Mouse (Mus musculus): ENCODE measurements around the gene Synj2bp. TPM values are rescaled to one million over a fixed set of nuclear protein-coding genes. Genes with fewer than 3 reads are reported as not detected.
A peak's percentile ranks its signal among the peaks of the same experiment; 100 is the strongest.
"Not testable (repeated sequence)": the region's sequence is repeated elsewhere in the genome, so short reads cannot be mapped to it uniquely, and the experiment has no call there.

Synj2bp gene
- total RNA-seq (2021), result 10 to 100 TPM; 28.1 to 33.2 TPM

DNA sequence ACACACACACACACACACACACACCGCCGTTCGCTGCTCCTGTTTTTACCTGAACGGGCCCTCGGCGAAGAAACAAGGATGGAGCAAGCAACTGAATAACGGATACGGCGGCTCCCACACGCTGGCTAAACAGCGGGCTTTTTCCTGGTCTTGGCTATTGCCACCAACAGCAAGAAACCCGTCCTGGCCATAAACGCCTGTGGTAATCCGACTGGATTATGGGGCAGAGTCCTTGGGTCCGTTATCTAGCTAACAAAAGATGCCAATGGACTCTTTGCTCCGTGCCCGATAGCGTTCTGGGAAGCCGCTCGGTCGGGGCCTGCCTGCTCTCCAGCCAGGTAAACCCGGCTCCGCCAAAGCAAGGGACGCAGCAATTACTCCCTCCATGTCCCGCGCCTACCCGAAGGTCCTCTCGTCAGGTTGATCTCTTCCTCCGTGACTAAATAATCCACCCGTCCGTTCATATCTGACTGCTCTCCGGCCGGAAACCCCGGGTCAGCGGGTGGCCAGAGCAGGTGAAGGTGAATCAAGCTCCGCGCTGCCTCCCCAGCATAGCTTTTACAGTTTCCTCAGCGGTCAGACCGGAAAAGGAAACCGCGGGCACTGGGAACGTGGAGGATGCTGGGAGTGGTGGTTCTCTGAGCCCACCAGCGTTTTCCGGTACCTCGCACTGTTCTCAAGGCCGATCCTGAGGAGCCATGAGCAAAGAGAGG, at the start of gene Synj2bp, which contains the start of gene Gm20498:
Gene Synj2bp, minus strand, starts transcription at position 596 of the 713 bp plus-strand sequence.
Gene Gm20498, minus strand, starts transcription at position 590 of the 713 bp plus-strand sequence.
- DNase-seq, result peak; percentile 85 to 87

DNA sequence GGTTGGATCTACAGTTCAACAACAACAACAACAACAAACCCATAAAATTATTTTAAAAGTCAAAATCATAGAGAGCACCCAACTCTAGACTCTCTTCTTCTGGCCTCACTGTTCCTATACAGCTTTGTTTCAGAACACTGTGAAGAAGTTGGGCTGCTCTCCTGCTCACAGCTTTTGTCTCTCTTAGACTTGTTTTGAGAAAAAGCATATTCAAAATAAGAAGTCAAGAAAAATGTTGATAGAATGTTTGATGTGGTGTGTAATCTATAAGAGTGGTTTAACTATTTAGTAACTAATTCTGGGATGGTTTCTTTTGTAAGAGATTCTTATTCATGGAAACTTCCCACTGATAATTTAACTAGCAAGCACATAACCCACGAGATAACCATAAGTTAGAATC, 35.7 kb upstream of the Synj2bp start, which contains the start of gene Adam21:
Gene Adam21, minus strand, starts transcription at position 101 of the 400 bp plus-strand sequence.
- no peak for DNase-seq

DNA sequence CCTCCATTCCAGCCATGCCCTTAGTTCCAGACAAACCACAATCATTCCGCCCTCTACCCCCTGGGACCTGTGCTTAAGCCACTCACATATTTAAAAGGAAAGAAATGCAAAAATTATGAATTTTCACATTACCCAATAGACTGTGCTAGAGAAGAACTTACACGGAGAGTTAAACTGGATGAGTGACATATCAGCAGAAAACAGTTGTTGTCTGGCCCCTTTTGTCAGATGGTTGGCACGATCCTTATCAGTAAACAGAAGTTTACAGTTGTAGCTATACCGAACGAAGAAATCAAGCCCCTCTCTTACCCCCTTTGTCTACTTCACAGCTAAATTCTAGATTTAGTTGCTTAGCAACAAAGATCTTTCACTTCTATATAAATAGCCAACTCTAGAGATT, 35.2 kb upstream of the Synj2bp start:
- no peak for DNase-seq

DNA sequence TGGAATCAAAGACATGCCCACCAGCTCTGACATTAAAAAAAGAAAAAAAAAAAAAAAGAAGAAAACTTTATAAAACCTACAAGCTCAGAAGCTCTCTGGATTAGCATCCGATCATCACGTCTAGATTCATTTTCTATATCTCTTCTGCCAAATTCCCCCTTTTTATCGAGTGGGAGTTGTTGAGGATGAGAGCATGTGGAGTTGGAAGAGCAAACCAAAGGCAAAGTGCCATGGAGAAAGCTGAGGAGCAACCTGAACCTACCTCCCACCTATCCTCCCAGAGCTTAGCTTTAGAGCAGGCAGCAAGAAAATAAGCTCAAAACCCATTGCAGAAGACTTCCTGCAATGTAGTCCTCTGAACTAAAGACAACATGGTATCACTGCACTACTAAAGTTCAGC, 31.5 kb upstream of the Synj2bp start:
- DNase-seq, result no peak

DNA sequence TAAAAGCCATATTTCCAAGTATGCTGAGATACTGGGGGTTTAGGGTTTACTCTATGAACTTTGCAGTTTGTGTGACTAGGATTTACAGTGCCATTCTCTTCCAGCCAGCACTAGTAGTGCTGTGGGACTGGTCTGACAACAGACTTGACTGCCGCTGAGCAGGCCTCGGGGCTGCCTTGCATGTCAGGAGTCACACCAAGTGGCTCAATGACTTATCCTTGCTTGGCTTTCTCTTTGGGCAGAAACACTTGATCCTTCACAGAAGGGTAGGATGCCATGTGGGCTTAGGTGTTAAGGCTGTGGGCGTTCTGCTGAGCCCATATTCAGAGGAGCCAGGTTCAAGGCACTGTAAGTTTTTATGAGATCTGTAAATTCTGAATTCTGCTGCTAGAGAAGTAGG, 16.6 kb upstream of the Synj2bp start:
- no peak for DNase-seq

DNA sequence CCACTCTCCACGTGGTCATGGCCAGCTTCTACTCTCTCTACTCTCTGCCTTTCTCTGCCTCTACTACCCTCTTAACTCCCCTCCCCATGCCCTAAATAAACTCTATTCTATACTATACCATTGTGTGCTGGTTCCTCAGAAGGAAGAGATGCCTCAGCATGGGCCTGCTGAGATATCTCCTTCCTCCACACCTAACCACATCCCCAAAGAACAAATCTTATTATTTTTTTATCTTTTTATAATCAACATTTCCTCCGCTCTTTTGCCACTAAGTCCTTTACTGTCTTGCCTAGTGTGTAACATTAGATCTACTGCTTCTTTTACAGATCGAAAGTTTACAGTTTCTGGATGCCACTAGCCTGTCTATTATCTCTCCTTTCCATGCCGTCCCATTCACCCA, 14.5 kb upstream of the Synj2bp start:
- no peak for DNase-seq

DNA sequence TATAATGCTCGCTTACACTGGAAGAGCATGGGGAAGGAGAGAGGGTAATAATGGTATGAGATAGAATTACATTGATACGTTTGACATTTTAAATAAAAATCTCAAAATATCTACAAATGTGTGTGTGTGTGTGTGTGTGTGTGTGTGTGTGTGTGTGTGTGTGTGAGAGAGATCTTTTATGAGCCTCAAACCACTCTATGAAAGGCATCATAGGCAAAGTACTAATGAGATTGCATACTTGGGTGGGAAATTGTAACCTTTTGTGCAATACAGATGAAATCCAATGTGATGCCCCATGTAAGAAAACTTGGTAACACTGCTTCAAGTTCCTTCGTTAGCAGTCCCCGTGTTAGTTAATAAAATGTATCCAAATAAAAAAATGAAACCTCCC, 313 bp upstream of the Synj2bp start:
- no peak for DNase-seq

DNA sequence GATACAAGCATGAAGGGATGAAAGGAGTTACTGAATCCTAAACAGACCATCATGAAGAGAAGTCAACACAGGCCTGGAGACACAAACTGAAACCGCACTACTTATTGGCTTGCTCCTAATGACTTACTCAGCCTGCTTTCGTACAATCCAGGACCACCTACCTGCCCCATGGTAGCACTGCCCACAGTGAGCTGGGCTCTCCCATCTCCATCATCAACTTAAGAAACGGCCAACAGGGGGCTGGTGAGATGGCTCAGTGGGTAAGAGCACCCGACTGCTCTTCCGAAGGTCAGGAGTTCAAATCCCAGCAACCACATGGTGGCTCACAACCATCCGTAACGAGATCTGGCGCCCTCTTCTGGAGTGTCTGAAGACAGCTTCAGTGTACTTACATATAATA, 2.1 kb downstream of the Synj2bp start:
- DNase-seq, result not testable (repeated sequence)

DNA sequence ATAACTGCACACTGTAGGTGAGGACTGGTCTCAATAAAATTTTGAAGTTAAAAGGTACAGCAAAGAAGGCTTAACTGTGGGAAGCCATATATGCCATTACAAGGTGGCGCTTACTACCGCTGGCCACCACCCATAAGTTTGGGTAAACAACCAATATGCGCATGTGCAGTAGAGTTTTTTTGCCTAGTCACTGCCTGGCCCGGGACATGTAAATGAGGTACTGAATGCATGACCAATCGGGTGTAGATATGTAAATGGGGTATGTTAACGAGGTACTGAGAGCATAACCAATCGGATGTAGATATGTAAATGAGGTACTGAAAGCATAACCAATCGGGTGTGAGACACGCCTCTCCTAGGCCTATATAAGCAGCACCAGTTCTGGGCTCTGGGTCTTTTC, 35.8 kb downstream of the Synj2bp start:
- DNase-seq, result not testable (repeated sequence)

DNA sequence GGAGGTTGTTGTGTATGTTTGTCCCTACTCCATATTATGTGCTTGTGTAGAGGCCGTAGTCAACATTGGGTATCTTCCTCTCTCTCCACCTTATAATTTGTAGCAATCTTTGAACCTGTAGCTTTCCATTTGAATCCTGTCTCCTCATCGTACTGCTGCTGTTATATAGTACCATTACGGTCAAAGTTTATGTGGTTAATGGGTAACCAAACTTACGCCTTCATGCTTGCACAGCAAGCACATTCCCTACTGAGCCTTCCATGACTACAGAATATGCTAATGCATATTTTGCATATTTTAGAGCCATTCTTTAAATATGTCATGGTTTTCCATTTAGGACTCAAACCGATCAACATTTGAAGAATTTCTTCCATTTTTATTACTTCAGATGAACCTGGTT, 42.2 kb downstream of the Synj2bp start:
- no peak for DNase-seq

DNA sequence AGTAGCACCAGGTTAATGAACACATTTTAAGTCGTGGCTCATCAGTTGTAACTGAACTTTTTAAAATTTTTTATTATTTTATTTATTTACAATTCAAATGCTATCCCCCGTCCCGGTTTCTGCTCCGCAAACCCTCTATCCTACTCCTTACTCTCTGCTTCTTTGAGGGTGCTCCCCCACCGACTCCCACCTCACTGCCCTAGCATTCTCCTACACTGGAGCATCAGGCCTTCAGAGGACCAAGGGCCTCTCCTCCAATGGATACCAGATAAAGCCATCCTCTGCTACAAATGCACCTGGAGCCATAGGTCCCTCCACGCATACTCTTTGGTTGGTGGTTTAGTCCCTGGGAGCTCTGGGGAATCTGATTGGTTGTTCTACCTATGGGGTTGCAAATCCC, 47.4 kb downstream of the Synj2bp start:
- peak; percentile 10 to 12 for DNase-seq

DNA sequence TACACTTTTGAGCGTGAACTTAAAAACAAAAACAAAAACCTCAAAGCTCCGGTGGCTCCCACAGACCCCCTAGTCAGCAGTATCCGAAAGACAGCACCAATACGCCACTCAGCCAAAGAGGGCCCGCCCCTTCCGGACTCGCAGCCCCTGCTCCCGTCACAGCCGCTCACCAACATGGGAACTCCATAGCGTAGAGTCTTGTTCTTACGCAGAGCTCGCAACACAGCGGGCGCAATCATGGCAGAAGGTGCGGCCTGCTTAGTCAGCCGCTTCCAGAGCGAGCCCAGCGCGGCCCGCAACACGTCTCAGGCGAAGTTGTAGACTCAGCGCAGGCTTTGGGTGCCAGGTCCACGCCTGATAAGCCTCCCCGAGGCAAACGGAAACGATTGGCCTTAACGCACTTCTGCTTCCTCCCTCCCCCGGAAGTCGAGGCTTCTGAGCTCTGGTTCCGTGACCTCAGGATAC, 48.0 kb downstream of the Synj2bp start, which contains the start of gene Cox16:
Gene Cox16, minus strand, starts transcription at position 401 of the 465 bp plus-strand sequence.
- peak; percentile 87 to 88 for DNase-seq

DNA sequence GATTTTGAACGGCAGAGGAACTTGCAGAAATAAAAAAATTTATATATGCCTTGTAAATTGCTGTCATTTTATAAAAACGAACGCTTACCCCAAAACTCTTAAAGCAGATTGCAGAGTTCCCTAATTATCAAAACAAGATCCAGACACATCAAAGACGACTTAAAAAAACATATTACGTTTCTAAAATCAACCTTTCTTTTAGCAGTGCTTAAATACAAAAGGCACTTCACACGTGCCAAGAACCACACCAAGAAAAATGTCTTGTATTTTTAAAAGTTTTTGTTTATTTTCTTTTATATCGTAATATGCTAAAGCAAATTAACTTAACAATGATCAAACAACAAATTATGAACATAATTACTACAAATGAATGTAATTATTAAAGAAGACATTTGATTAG, 48.5 kb downstream of the Synj2bp start:
- no peak for DNase-seq

DNA sequence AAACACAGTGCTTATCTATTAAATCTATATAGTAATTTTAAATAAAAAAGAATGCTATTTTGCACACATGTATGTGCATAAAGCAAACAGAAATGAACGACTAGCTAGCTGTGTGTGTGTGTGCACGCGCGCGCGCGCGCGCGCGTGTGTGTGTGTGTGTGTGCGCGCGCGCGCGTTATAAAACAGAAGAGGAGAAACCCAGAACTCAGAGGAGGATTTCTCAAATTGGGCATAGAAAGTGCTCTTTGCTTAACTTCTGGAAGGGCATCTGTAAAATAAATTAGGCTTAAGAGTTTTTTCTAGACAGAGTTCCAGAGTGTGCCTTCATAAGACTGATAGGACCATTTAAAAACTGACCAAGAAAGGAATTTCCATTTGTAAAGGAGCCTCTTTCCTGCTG, 49.1 kb downstream of the Synj2bp start:
- DNase-seq, result no peak

DNA sequence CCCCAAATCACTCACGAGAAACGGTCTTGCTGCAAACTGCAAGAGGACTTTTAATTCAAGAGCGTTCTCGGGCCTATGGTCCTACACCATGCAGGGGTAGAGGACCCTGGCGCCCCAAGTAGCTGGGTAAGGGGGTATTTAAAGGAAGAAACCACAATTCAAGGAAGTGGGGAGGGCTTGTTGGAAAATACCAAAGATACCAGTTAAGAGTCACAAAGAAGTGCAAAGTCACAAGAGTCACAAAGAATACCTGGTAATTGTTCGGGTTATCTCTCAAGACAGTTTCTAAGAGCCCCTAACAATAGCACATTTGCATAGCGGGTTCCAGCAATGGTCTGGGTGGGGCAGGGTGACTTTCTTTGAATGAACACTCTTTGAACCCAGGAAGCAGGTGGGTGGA, 73.7 kb downstream of the Synj2bp start:
- DNase-seq, result not testable (repeated sequence)

Other genes with a start within 250 kb of the Synj2bp start
- gene Slc8a3, start 199.7 kb downstream of the Synj2bp start, total RNA-seq (2021), result 10 to 100 TPM in 1 of 2 experiments, 1 to 10 TPM in 1; 9.9 to 10.8 TPM
- gene Gm4787, start 153.4 kb downstream of the Synj2bp start, total RNA-seq (2021), result 1 to 10 TPM; 1.6 to 2.5 TPM
- gene Adam4, start 111.0 kb downstream of the Synj2bp start, total RNA-seq (2021), result 1 to 10 TPM; 2.9 to 3.7 TPM
- gene Cox16, start 47.8 kb downstream of the Synj2bp start, total RNA-seq (2021), result 10 to 100 TPM; 43.8 to 44.2 TPM
- 10 to 100 TPM; 36.6 to 40.6 TPM for gene Gm20498, start within 50 bp of the Synj2bp start, total RNA-seq (2021)
- gene Adam21, start 35.6 kb upstream of the Synj2bp start, total RNA-seq (2021), result under 1 TPM; 0.30 to 0.33 TPM
- gene Med6, start 62.1 kb upstream of the Synj2bp start, total RNA-seq (2021), result 10 to 100 TPM; 29.9 to 32.0 TPM
- gene Ttc9, start 98.3 kb upstream of the Synj2bp start, total RNA-seq (2021), result 10 to 100 TPM; 39.2 to 42.0 TPM
- gene Map3k9, start 248.3 kb upstream of the Synj2bp start, total RNA-seq (2021), result 10 to 100 TPM; 29.6 to 33.0 TPM

All from layer of hippocampus, postnatal 36 days (tissue).